Mouse (Mus musculus) left cerebral cortex, postnatal 14 days (tissue): ENCODE measurements at regions not wholly inside any gene's neighbourhood (a gene's known extent, or its start where the extent isn't known, plus 50 kb on each side); places are given as distances from the start of the nearest gene placed in this dataset.
"Not testable (repeated sequence)": the region's sequence is repeated elsewhere in the genome, so short reads cannot be mapped to it uniquely, and the experiment has no call there.

Experiments
- DNase-seq, 2 experiments: peaks; one replicate each; pipeline ENCODE4 v3.0.0; 2021 to 2022; ENCODE audit warnings: low spot score in 2 of 2, mixed read lengths in 1 of 2
- intact Hi-C: fragments of 180-260 bp; cut with DNase I; formaldehyde crosslinking; loops from one replicate; pipeline ENCODE4 v1.15.1; 2025

DNA sequence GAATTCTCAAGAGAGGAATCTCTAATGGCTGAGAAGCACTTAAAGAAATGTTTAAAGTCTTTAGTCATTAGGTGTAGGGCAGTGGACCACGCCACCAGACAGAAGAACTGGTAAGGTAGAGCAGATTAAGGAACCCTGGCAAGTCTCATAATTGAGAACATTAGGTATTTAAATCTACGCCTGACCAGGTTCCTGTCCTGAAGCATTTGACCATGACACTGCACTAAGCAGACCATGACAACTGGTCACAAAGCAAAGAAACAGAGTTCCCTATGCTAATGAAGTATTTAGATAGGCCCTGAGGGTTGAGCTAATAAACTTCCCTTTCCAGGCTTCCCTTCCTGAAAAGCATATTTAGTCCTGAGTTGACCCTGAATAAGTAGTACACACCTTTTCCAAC is 562.3 kb downstream of the Cdh11 start:
- DNase-seq = no peak
- intact Hi-C loops = no loop called here

DNA sequence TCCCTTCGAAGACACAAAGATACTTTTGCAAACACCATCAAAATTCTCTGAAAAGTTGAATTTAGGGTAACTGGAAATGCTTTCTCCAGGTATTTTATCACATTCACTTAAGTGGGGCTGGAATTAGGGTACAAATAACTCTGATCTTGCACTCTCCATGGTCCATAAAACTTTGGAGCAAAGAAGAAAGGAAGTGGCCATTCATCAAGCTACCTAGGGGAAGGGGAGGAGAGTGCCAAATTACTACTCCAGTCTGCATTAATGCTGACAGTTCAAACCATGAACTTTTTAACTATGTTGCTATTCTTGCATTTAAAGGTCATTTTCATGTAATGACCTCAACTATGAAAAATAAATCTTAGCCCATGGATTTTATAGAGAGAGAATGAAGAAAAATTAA is 579.8 kb downstream of the Cdh11 start:
- intact Hi-C loops = no loop called here
- DNase-seq = no peak

DNA sequence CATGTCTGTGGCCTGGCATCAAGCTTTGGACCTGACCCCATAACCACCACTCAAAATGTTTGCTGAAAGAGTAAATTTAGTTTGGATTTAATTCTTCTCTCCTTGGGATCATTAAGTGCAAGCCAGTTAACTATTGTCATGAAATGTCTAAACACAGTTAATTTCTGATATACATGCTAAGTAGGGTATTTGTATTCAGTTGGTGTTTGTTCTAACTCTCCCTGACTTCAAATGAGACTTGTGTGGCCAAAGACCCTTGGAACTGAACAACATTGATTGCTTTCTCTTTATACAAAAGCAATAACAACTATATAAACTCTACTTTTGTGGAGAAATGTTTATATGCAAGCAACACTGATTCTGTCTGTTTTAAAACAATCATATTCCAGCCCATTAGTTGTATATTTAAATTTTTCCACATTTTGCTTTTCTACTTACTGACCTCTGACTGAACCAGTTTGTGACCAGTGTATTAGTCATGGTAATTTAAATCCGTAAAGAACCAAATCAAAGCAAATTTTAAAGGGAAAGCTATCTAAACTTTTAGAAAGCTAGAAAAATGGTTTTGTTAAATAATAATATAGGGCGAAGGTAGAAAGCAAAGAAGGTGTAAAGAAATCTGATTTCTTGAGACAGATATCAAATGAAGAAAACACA is 625.8 kb downstream of the Cdh11 start:
- DNase-seq = no peak
- intact Hi-C loops = no loop called here

DNA sequence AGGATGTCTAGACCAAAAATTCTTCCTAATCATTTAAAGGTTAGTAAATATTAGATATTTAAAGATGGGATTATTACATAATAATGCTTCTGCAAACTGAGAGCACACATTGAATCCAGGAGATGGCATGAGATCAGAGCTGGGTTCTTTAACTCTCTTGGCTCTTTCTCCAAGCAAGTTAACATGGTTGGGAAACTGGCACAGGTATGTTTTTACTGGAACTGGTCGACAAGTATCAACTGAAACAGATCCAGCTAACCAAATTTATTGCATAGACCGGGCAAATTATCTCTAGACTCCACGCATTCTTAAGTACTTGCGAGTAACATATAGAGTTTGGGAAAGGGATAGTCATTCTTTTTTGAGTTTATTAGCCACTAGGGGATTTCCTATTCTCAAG is 666.8 kb downstream of the Cdh11 start:
- intact Hi-C loops = no loop called here
- no peak for DNase-seq

DNA sequence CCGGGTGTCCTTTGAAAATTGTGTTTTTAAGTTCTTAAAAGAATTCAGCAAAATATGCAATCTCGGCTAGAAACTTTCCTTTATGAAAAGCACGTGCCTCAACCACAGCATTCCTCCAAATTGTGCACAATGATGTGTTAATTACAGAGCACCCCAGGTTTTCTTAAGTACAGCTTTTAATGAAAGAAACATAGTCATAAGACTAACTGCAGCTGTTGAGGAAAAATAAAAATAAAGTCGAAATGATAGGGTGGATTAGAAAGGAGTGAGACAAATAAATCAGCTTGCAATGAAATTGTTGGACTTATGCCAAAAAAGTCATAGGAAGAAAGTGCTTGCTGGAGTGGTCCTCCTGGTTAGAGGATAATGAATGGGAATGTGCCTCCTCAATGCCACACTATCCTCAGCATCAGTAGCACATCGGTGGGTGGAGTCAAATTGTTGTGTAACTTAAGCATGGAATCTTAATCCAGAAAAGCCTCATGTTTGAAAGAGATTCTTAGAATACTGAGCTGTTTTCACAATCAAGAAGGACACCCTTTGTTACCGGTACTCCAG is 668.5 kb downstream of the Cdh11 start:
- no peak for DNase-seq
- intact Hi-C loops = no loop called here

DNA sequence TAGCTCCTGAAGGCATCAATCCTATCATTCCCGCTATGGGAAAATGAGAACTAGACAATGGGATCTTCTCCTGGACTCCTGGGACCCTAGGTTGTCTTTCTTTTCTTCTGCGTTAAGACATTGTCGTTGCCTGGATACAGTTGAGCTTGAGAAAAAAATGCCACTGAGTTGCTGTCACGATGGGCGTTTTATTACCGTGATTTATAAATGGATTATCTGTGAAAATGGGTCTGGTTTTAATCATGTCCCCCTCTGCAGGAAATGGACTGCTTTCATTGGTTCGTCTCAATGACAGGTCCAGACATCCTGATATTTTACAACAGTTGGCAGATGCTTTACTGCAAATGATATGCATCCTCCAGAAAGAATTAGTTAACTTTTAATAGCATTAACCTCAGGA is 681.7 kb downstream of the Cdh11 start:
- intact Hi-C loops = no loop called here
- no peak for DNase-seq

DNA sequence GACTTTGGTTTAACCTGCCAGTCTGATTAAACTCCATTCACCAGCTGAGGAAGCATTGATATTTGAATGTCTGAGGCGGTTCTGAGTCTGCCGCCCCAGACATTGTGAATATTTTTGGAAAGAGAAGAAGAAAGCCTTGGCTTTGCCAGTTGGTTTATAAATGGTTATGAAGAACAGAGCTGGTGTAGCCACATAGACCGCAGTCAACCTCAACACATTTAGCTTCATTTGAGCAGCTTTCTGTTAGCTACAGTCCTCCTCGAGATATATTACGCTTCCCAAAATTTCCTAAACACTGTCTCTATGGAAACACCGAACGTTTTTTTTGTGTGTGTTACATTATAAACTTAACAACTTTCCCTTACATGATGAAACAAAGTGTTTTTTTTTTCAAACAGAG is 688.7 kb downstream of the Cdh11 start:
- DNase-seq = peak in 1 of 2 experiments; percentile 2
- intact Hi-C loops = no loop called here

DNA sequence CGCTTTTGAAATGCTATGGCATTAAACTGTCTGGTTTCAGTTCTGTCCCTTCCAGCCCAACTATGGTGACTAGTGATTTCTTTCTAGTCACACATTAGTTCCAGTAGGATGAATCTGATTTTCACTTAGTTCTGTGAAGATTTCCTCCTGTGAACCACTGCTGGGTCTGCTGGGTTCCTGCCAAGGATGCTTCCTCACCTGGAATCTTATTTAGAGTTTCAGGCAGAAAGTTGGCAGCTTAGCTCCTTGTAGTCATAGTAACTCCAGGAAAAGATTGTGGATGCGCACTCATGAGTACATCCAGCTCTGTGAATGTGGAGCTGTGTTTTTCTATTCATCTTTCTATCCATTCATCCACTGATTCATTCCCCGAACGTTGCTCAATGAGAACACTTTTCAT is 699.5 kb downstream of the Cdh11 start:
- intact Hi-C loops = no loop called here
- DNase-seq = peak; percentile 57 to 58

DNA sequence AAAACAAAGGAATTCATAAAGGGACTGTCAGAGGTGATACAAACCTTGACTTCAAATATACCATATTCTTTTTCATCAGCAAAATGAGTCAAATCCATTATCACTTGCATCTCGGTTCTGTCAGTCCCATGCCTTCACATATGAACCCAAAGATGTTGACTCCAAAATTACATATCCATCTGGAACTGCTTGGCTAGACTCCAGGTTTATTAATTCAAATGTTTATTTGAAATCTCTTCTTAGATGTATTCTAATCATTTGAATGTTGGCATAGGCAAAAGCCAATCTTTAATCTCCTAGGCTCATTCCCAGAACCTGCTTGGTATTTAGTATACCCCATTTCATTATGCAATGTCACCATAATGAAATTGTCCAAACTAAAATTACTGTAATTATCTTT is 709.8 kb downstream of the Cdh11 start:
- no peak for DNase-seq
- intact Hi-C loops = no loop called here

DNA sequence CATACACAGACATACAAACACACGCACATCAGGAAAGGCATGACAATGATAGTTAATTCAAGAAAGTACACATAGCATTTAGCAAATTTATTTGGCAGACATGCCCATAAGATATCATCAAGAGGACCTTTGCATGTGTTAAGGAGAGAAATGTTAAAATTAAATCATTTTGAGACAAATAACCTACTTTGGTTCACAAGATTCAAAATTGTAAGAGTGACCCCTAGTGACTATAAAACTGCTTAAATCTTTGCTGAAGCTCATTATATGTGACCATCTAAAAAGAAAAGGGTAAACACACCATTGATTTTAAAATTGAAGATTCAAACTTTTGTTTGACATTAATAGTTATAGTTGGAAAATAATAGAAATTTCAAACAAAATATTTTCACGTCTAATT is 721.3 kb downstream of the Cdh11 start:
- no peak for DNase-seq
- intact Hi-C loops = loop anchor here (5.0 kb wide), 1 partner anchor 432 kb away; no protein-coding TSS in a partner anchor

DNA sequence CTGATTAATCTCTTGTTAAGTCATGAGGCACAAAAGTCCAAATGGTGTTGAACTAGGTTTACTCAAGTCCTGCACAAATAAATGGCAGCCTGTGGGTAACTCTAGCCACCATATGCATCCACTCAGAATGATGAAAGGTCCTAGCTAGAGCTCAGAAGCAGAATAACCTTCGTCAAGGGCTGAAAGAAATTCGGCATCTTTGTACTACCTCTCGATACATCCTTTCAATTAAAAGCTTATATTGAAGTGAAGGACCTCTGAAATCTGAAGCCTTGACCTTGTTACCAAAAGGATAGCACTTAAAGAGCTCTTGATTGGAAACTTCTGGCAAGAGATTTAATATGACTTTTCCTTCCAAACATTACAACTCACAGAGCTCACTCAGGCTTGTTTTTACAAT is 732.0 kb downstream of the Cdh11 start:
- intact Hi-C loops = no loop called here
- DNase-seq = no peak

DNA sequence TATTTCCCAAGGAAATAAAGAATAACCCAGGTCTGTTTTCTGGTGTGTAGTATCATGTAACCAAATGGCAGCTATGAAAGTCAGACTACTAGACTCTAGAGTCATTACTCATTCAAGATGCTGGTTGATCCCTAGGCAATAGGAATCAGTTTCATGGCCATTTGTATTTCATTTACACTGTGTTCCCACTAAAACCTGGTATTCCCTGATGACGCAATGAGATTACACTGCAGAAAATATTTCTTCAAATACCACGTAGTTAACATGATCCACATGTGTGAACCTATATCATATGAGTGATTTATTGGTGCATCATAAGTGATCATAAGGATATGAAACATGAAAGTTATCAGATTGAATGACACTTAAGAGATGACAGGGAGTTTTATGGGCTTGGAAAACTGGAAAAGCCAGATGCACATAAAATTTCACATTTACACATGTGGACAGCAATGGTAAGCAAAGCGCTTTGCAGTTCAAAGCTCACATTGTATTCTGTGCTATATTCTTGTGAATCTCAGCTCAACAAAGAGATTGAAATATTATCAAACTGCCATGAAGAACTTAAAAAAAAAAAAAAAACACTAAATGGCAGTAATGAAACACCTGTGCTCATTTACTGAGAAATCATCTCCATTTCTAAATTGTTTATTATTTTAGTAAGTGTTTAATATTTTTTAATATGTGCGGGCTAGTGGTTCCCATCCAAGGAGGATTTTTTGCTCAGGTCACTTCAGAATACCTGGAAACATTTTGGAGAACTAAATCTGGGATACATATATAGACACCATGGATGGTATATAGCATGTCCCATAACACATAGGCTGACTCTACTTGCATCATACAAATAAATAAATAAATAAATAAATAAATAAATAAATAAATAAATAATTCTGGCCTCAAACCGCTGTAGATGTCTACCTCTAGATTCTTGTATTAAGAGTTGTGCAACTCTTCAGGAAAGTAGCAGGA is 758.2 kb downstream of the Cdh11 start:
- intact Hi-C loops = no loop called here
- DNase-seq = no peak

DNA sequence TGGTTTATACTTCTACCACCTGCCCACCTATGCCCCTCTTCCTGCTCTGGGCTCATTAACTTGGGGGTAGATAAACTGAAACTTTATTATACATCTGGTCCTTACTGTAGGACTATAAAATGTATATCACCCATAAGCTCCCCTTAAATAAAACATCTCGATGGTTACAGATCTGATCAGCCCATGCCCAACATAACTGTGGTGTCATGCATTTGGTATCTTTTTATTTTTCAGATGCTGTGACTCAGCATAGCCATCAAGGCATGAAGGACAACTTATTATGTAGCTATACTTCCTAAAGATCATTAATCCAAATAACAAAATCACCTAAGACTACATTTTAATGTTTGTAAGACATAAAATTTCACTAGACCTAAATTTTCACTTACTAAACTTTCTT is 761.0 kb downstream of the Cdh11 start:
- no peak for DNase-seq
- intact Hi-C loops = no loop called here

DNA sequence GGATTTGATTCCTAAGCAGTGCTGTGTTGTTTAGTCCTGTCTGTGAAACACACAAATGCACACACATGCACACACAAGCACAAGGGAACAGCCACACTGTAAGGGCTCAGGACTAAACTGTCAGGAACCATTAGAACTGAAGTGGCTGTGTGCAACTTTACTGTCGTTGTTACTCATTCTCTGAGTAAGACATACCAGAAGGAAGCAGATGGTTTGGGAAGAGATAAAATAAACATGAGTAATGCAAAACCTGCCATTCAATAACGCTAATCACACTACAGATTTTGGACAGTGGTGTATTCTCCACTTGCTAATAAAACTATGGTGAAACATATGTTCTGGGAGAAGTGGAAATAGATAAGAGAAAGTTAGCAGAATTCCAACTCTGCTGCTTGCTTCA is 767.7 kb downstream of the Cdh11 start:
- no peak for DNase-seq
- intact Hi-C loops = no loop called here

DNA sequence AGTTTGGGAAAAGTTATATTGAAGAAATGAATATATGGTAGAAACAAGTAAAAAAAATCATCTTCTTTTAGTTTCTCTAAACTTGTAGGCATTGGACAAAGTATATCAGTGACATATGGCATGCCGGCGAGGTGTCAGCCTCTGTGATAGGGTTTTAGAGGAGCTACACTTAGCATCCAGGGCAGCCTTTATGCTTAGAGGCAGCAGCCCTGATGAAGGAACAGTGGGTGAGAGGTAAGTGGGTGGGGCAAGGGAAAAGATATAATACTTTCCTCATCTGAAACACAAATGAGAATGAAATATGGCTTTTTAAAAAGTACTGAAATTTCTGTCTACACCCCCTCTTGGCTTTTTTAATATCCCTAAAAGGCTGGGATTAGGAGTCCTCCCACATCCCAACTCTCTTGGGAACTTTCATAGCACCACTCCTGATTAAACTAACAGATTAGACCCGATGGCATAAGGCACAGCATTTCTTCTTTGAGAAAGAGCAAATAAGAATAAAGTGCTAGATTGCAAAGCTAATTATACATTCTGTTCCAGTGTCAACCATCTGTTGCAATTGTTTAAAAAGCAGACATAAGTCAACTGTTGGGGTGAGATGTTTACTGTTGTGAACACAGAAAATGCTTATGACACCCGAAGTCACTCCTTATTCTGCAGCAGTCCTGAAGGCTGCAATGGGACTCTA is 785.0 kb downstream of the Cdh11 start:
- peak; percentile 28 to 44 for DNase-seq
- intact Hi-C loops = no loop called here

DNA sequence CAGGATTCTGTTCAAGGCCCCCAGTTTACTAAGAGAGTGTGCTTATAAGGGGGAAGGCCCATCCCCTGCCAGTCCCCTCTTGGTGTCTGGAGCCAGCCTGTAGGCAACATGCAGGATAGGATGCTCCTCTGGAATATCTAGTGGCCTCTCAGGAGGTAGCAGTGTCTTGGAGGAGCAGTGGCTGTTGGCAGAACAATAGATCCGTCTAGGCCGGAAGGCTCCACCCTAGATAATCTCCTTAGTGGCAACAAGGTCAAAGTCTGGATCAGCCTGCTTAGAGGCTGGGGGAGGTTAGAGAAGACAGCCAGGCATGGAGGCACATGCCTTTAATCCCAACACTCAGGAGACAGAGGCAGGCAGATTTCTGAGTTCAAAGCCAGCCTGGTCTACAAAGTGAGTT is 788.7 kb downstream of the Cdh11 start:
- DNase-seq, intact Hi-C loops: not testable (repeated sequence)

DNA sequence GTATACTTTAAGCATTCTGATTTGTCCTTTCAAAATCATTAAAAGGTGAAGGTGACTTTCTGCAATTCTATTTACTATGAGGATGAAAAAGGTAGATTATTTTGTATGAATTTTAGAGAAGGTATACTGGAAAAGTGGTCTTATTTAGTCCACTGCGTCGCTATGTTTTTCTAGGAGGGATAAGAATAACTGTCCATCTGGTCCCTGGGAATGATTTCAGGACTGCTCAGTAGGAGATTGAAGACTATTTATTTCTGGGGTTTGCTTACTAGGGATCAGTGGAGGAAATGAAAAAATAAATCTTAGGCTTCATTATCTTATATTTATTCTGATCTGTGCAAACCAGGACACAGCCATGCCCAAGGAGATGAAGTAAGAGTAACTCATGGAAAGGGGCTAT is 828.6 kb downstream of the Cdh11 start:
- intact Hi-C loops = no loop called here
- DNase-seq = peak in 1 of 2 experiments; percentile 4

DNA sequence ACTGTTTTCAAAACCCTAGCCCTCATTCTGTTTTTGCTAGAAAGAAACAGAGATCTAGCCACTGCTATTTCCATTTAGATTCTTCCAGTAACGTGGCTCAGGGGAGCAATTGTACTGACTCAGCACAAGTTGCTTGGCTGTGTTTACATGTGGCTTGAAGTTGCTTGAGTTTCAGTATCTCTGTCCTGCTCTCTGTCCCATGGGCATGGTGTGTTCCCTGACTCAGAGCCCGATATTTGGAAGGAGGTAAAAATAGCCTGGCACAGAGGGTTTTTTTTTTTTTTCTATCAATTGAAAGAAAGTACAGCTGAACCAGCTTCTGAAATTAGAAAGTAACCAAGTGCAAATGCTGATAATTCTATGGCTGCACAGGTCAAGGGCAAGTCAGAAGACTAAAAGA is 834.8 kb downstream of the Cdh11 start:
- DNase-seq = no peak
- intact Hi-C loops = no loop called here

DNA sequence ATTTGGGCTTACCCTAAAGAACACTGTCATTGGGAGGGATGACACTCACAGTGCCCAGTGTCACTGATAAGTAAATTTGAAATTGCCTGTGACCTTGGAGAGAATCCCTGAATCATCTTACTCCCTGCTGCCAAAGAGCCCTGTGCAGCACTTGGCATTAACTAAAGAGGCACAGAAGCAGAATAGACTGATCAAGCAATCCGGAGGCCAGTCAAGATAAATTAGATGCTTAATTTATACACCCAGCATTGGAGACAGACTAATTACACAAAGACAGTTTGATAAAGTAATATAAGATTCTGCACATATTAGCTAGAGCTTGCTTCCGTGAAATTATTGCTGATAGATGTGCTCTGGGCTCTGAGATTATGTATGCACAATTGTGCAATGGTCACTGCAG is 847.6 kb downstream of the Cdh11 start:
- DNase-seq = no peak
- intact Hi-C loops = no loop called here

DNA sequence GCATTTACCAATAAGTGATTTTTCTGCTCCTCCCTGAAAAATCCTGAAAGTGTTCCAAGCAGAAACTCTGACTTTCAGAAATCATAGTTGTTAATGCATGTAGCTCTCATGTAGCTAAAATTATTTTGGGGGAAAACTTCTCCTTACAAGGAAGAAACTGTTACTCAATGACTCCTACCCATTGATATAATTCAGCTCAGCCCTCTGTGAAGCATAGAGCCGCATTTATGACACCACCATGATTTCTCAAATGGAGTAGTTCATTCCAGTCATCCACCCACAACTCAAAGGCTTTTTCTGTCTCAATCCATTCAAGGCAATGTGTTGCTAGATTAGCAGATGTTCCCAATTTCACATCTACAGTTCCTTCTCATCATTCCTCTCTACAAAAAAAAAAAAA is 871.8 kb downstream of the Cdh11 start:
- intact Hi-C loops = no loop called here
- DNase-seq = peak in 1 of 2 experiments; percentile 20
